Mouse (Mus musculus) embryonic fibroblast, embryonic 13.5 days (primary cell): ENCODE measurements at regions not wholly inside any gene's neighbourhood (a gene's known extent, or its start where the extent isn't known, plus 50 kb on each side); places are given as distances from the start of the nearest gene placed in this dataset.
"Not testable (repeated sequence)": the region's sequence is repeated elsewhere in the genome, so short reads cannot be mapped to it uniquely, and the experiment has no call there.

Experiments used
- H3K27ac ChIP-seq: 2 replicates; pipeline ENCODE4 v1.5.1; 2012; ENCODE audit warnings: low read length, control low read depth, inconsistent platforms; ENCODE audit not compliant: insufficient read depth
- H3K4me1 ChIP-seq: 2 replicates; pipeline ENCODE4 v1.6.1; 2011; ENCODE audit warnings: low read length; ENCODE audit not compliant: control insufficient read depth, insufficient read depth
- H3K4me3 ChIP-seq: 2 replicates; pipeline ENCODE4 v1.5.1; 2011; ENCODE audit warnings: mild to moderate bottlenecking, control low read depth, low read length; ENCODE audit not compliant: insufficient read depth
- CTCF ChIP-seq: IDR thresholded peaks from 2 replicates; pipeline ENCODE4 v1.5.1; 2011; ENCODE audit warnings: mild to moderate bottlenecking, control low read depth, low read length, moderate library complexity, borderline replicate concordance; ENCODE audit not compliant: insufficient read depth
- POLR2A ChIP-seq: IDR thresholded peaks from 2 replicates; pipeline ENCODE4 v1.6.1; 2011; ENCODE audit warnings: low read depth, mild to moderate bottlenecking, control low read depth, low read length, moderate library complexity

DNA sequence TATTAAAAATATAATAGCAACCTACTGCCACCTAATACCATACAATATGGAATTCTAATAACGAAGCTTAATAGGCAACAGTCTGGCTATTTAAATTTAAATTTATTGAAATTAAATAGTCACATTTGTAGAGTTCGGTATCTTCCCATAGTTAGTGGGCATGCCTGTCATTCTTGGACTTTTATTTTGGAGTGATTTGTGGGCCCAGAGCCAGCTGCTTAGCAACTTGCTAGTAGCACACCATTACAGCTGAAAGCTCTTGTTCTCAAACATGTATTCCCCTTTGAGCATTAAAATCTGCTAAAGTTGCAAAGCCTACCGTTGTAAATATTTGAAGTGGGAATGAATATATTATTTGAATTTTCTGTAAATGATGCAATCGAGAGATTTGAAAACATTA, 359.2 kb upstream of the Nrsn1 start:
- no peak overlapping the region for H3K4me3 ChIP-seq
- H3K27ac ChIP-seq, result peak overlapping the region; percentile 47; the same call in 1 of the 2 replicates
- no peak for TF ChIP-seq POLR2A
- no peak for TF ChIP-seq CTCF
- peaks cover 1% of the 10 kb centered on the region; the same call in 1 of the 2 replicates for H3K4me1 ChIP-seq

DNA sequence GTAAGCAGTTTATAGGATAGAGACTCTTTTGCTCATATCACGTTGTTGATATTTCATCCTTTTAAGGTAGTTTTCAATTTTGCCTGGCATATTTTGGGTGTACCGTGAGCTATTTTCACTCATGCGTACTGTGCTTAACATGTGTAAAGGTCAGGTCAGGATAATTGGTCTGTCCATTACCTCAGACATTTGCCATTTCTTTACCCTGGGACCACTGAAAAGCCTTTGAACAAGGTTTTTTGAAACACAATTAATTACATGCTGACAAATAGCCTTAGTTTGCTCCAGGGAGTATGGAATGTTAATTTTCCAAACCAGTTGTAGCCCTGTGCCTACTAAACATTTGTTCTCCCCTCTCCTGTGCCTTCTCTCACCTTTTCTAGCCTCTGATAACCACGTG, 347.3 kb upstream of the Nrsn1 start:
- TF ChIP-seq POLR2A, result no peak
- TF ChIP-seq CTCF, result no peak
- no peak overlapping the region for H3K4me3 ChIP-seq
- no peak overlapping the region for H3K27ac ChIP-seq
- no peaks in the 10 kb centered on the region for H3K4me1 ChIP-seq

DNA sequence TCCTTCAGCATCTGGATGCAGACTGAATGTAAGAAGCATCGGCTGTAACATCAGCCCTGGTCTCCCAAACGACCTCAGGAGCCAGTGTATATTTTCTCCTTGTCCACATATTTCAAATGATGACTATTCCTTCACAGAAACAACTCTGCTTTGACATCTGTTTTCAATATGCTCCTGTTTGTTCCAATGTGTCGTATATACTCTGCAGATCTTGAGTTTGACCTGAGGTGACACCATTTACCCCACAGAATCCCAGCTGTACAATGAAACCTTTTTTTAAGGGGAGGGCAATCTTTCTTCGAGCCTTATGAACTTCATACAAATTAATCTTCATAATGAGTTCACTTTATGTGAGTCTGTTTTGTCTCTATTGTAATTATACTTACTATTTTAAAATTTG, 341.7 kb upstream of the Nrsn1 start:
- Histone ChIP-seq H3K4me3 (no peak overlapping the region), H3K27ac (peak overlapping the region; percentile 31; the same call in 1 of the 2 replicates), H3K4me1 (peaks cover 2% of the 10 kb centered on the region; the same call in 1 of the 2 replicates)
- TF ChIP-seq CTCF (no peak), POLR2A (no peak)

DNA sequence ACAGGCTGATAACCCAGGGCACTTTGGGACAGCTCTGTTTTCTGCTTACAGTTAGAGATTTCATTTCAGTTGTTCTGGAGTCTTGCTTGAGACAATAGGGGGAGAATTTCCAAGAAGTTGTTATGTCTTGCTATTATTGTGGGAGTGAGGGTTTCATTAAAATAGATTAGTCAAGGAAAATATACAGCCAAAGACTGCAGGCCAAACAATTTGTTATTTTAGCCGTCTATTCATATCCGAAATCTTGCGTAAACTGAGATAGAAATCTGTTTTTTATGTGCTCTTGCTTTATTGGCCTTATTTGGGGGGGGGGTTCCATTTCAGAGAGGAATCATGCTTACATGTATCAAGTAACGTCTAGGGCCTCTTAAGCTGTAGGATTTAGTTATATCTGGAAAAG, 339.3 kb upstream of the Nrsn1 start:
- Histone ChIP-seq H3K4me1 (peaks cover 2% of the 10 kb centered on the region; the same call in 1 of the 2 replicates), H3K4me3 (no peak overlapping the region), H3K27ac (peak overlapping the region; percentile 96)
- TF ChIP-seq CTCF, result no peak
- no peak for TF ChIP-seq POLR2A

DNA sequence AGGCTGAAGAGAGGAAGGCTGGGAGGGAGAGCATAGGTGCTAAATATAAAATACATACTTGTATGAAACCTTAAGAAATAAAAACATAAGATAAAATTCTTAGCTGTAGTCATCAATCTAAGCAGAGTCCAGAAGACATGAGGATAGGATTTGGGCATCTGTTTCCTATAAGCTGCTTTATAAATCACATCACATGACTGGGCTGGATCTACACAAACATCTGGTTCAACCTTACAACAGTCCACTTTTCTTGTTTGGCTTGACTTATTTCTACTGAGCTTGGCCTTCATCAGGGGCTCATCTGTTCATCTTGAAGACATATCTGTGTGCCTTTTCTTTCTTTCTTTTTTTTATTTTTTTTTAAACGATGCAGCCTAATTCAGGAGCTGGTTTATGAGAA, 338.9 kb upstream of the Nrsn1 start:
- peak overlapping the region; percentile 96 for H3K27ac ChIP-seq
- H3K4me3 ChIP-seq, result no peak overlapping the region
- TF ChIP-seq POLR2A (no peak), CTCF (no peak)
- peaks cover 2% of the 10 kb centered on the region; the same call in 1 of the 2 replicates for H3K4me1 ChIP-seq

DNA sequence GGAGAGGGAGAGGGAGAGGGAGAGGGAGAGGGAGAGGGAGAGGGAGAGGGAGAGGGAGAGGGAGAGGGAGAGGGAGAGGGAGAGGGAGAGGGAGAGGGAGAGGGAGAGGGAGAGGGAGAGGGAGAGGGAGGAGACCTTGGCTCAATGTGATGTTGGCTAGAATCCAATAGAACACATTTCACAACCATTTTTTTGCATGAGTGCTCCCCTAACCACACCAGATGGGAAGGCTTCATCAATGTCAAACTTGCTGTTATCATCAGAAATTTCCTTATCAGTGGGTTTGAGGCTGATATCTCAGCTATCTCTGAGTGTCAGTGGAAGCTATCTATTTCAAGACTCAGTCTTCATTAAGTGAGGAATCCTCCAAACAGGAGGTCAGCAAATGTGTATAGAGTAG, 331.0 kb upstream of the Nrsn1 start:
- not testable (repeated sequence) for H3K4me3 ChIP-seq, H3K4me1 ChIP-seq, H3K27ac ChIP-seq

DNA sequence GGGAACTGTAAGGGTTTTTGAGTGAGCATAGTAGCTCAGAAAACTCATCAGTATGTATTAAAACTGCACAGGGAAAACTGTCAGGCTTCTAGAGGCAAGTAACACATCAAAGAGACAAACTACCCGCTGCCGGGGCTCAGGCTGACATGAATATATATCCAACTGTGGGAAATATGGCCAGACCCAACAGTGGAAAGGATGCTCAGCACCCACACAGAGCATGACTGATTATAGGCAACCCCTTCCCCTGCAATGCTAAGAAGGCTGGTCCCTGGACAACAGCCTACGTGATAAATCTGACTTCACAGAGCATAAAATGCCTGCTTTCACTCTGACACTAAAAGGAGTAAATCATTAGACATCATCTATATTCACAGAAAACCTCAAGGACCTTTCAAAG, 324.3 kb upstream of the Nrsn1 start:
- no peak overlapping the region for H3K27ac ChIP-seq
- no peaks in the 10 kb centered on the region for H3K4me1 ChIP-seq
- H3K4me3 ChIP-seq, result no peak overlapping the region
- TF ChIP-seq POLR2A, result no peak
- no peak for TF ChIP-seq CTCF

DNA sequence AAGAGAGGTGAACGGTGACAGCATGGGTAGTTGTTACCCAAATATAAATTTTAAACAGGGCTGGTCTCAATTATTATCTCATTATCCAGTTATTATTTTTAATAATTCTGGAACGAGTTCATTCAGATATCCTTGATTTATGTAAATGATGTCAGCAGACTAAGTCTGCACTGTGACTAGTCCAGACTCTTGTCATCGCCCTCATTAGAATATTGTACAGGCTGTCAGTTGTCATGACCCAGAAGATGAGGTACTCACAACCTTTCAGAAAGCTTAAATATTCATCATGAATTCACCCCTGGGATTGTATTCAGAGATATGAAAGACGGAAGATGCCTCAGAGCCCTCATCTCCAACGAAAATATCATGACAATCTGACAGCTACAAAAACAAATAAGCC, 300.3 kb upstream of the Nrsn1 start:
- no peak for TF ChIP-seq CTCF
- no peak for TF ChIP-seq POLR2A
- Histone ChIP-seq H3K4me1 (no peaks in the 10 kb centered on the region), H3K27ac (no peak overlapping the region), H3K4me3 (no peak overlapping the region)

DNA sequence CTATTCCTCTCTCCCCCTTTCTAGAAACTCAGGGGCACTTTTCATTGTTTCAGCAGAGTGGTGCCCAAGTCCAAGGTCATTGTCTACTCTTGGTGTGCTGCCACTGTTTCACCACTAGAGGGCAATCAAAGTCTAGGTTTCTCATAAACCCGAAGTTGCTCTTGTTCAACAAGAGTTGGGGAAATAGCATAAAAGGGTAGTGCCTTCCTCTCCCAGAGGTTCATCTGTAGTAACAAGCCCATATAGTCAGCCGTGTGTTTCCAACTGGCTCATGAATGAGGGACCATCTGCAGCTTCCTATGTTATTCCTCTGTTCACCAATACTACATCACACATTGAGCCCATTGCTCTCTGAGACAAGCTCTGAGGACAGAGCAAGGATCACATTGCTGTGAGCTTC, 292.4 kb upstream of the Nrsn1 start:
- no peak for TF ChIP-seq POLR2A
- TF ChIP-seq CTCF, result no peak; the same call in 1 of the 2 replicates
- Histone ChIP-seq H3K4me3 (no peak overlapping the region), H3K4me1 (0 out of 2 replicates have a peak, but pooled peaks cover 3% of the 10 kb centered on the region), H3K27ac (no peak overlapping the region)

DNA sequence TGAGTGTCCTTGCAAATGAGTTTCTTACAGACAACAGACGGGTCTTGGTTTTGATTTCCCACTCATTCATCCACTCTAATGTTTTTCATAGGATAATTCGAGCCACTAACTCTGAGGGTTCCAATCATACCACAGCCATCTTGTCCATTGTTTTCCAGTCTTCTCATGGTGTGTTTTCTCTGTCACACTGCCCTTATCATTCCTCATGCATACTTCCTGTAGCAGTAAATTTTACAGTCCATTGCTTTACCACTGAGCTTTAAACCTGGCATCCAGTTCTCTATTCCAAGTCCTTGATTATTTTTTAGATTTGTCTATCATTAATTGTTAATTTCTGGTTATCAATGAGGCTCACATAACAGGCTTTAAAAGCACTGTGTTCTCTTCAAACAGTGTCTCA, 290.0 kb upstream of the Nrsn1 start:
- no peak overlapping the region for H3K4me3 ChIP-seq
- 0 out of 2 replicates have a peak, but pooled peaks cover 3% of the 10 kb centered on the region for H3K4me1 ChIP-seq
- no peak overlapping the region for H3K27ac ChIP-seq
- TF ChIP-seq CTCF (no peak), POLR2A (no peak)

DNA sequence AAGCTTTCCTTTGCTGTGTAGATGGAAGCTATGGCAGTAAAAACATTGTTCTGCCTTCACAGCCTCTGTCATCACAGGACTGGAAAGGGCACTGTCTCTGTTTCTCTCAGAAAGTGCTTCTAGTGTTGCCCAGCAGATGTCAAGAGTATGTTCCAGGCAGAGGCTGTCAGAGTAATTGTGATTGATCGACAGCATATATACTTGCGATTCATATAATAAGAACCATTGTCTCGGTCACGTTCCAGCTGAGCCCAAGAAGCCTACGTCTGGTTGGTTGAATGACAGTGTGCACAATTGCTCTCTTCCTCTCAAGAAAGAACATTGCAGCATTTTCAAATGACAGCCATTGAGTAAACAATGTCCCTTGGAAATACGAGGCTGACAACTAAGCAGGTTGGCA, 284.7 kb upstream of the Nrsn1 start:
- Histone ChIP-seq H3K4me1 (no peaks in the 10 kb centered on the region), H3K4me3 (no peak overlapping the region), H3K27ac (no peak overlapping the region)
- no peak for TF ChIP-seq POLR2A
- no peak for TF ChIP-seq CTCF
